In genomic region chr7:30205383-30205782, GRCm38 (mm10) we compare ENCODE assay signal across 8 mouse cellular contexts. TPM values are rescaled to one million over a fixed set of nuclear protein-coding genes. Genes with fewer than 3 reads are reported as not detected.
DNase-seq lines count a peak whose midpoint lies in the region; ATAC-seq lines count a peak whose summit lies in the region.

No protein-coding gene starts in this region.

- peak; percentile 87 for ATAC-seq in granulocyte monocyte progenitor cell, adult 5-6 weeks (replicated peaks; ENCODE audit: poor library complexity, severe bottlenecking)

- peak; percentile 79 for DNase-seq in gastrocnemius, adult 18-20 months (ENCODE audit: low spot score)
- no peak for DNase-seq in gastrocnemius, postnatal 25 days
- DNase-seq in right cerebral cortex, adult 2 months (ENCODE audit: low spot score in 2 of 2): peak; percentile 53 to 69
- DNase-seq in right cerebral cortex, postnatal 36 days (ENCODE audit: low spot score in 2 of 2): no peak
- peak; percentile 76 for DNase-seq in cerebellum, adult 11 months
- peak; percentile 86 for DNase-seq in lung, postnatal 36 days
- DNase-seq in thymus, postnatal 4 days: peak; percentile 58

RNA-seq across cellular contexts. Expression of gene Capns1, which starts 6.8 kb away (rescaled TPM):
- 100 to 1,000 TPM; 198 to 205 TPM for total RNA-seq in gastrocnemius, adult 18-20 months (2021)
- total RNA-seq in gastrocnemius, postnatal 25 days (2021): 100 to 1,000 TPM; 201 to 255 TPM
- total RNA-seq in granulocyte monocyte progenitor cell, adult 5-6 weeks (2014; fragmentation: Nextera tagmentation): 236 and 240 TPM in 2 replicates
- total RNA-seq in granulocyte monocyte progenitor cell, adult 5-6 weeks (2017): 176 and 196 TPM in 2 replicates

RNA-seq across cellular contexts. Expression of gene Cox7a1, which starts 21.4 kb away (rescaled TPM):
- total RNA-seq in gastrocnemius, adult 18-20 months (2021): 100 to 1,000 TPM; 938 to 989 TPM
- total RNA-seq in gastrocnemius, postnatal 25 days (2021): 1,000 to 10,000 TPM; 1,093 to 1,260 TPM
- total RNA-seq in granulocyte monocyte progenitor cell, adult 5-6 weeks (2014; fragmentation: Nextera tagmentation): not detected in 2 replicates
- total RNA-seq in granulocyte monocyte progenitor cell, adult 5-6 weeks (2017): 1.5 TPM in 1 of 2 replicates, not detected in the other

RNA-seq across cellular contexts. Expression of gene Polr2i, which starts 26.4 kb away (rescaled TPM):
- 10 to 100 TPM; 57.1 to 57.7 TPM for total RNA-seq in gastrocnemius, adult 18-20 months (2021)
- 10 to 100 TPM; 50.8 to 58.9 TPM for total RNA-seq in gastrocnemius, postnatal 25 days (2021)
- total RNA-seq in granulocyte monocyte progenitor cell, adult 5-6 weeks (2014; fragmentation: Nextera tagmentation): 79.3 and 81.3 TPM in 2 replicates
- 62.3 and 79.3 TPM in 2 replicates for total RNA-seq in granulocyte monocyte progenitor cell, adult 5-6 weeks (2017)

RNA-seq across cellular contexts. Expression of gene Tbcb, which starts 26.7 kb away (rescaled TPM):
- total RNA-seq in gastrocnemius, adult 18-20 months (2021): 10 to 100 TPM; 29.6 to 31.9 TPM
- 10 to 100 TPM; 25.0 to 25.9 TPM for total RNA-seq in gastrocnemius, postnatal 25 days (2021)
- 113 and 115 TPM in 2 replicates for total RNA-seq in granulocyte monocyte progenitor cell, adult 5-6 weeks (2014; fragmentation: Nextera tagmentation)
- 48.2 and 53.7 TPM in 2 replicates for total RNA-seq in granulocyte monocyte progenitor cell, adult 5-6 weeks (2017)

RNA-seq across cellular contexts. Expression of gene Ovol3, which starts 30.1 kb away (rescaled TPM):
- total RNA-seq in gastrocnemius, adult 18-20 months (2021): not detected
- total RNA-seq in gastrocnemius, postnatal 25 days (2021): not detected
- not detected in 2 replicates for total RNA-seq in granulocyte monocyte progenitor cell, adult 5-6 weeks (2014; fragmentation: Nextera tagmentation)
- total RNA-seq in granulocyte monocyte progenitor cell, adult 5-6 weeks (2017): not detected in 2 replicates

Comparison
In these comparisons a context has a peak if more than half of its experiments do, and no peak if none do; other contexts are left out.
1. DNase-seq: peak in gastrocnemius, adult 18-20 months (single experiment), right cerebral cortex, adult 2 months (2 of 2), cerebellum, adult 11 months (single experiment), lung, postnatal 36 days (single experiment) and thymus, postnatal 4 days (single experiment); none in gastrocnemius, postnatal 25 days (single experiment) and right cerebral cortex, postnatal 36 days (0 of 2).
2. RNA of gene Cox7a1, which starts 21.4 kb away (total RNA-seq): 1,093 to 1,260 TPM in gastrocnemius, postnatal 25 days and 938 to 989 TPM in gastrocnemius, adult 18-20 months; 1.5 TPM in granulocyte monocyte progenitor cell, adult 5-6 weeks; every median in the first group is over 100 times any median in the second.